Mouse (Mus musculus): ENCODE results near the gene Tmem8b.

DNA sequence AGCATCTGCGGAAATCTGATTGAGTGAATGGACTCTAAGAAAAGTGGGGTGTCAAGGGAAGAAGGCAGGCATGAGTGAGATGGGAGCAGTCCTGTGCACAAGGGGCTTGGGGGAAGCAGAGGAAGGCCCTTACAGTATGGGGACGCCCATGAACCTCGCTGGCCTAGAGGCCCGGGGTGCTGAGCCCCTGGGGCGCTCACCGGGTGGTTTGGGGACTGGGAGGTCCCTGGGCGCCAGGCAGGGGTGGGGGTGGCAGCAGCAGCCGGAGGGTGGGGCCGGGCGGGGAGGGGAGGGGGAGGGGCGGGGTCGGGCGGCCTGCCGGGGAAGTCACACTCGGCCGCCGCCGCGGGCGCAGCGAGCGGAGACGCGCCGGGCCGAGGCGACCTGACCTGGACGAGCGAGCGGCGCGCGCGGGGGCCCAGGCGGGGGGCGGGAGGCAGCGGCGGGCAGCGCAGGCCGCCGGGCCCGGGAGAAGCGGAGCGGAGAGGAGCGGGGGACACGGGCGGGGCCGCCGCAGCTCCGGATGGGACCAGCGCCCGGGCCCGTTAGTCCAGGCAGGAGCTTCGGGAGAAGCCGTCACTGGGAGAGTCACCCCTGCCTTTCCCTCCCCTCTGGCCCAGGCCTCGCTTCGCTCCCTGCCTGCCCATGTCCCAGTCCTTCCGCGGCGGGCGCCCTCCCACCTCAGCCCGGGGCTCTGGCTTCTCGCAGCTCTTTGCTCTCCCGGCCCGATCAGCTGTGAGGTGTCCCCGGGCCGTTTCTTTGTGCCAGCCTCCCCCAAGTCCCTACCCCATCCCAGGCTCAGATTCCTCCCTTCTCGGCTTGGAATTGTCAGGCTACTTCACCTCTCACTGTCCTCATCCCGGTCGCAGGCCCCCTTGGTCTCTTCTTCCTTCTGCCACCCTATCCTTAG lies 37.5 kb upstream of the Tmem8b start, which contains the start of gene Npr2:
- TF ChIP-seq POLR2A (IDR thresholded peaks at IDR 0.05; ENCODE audit: insufficient read depth, low read length) = no peak
- no peak for TF ChIP-seq CTCF (IDR thresholded peaks at IDR 0.05; ENCODE audit: low read depth, low read length)

Measured in ES-Bruce4 (cell line).